Mouse (Mus musculus): ENCODE measurements around the gene Otx2. TPM values are rescaled to one million over a fixed set of nuclear protein-coding genes. Genes with fewer than 3 reads are reported as not detected.
"Not testable (repeated sequence)": the region's sequence is repeated elsewhere in the genome, so short reads cannot be mapped to it uniquely, and the experiment has no call there.

Gene Otx2
- polyA plus RNA-seq, 1 experiment from 2014 or later, result not detected

DNA sequence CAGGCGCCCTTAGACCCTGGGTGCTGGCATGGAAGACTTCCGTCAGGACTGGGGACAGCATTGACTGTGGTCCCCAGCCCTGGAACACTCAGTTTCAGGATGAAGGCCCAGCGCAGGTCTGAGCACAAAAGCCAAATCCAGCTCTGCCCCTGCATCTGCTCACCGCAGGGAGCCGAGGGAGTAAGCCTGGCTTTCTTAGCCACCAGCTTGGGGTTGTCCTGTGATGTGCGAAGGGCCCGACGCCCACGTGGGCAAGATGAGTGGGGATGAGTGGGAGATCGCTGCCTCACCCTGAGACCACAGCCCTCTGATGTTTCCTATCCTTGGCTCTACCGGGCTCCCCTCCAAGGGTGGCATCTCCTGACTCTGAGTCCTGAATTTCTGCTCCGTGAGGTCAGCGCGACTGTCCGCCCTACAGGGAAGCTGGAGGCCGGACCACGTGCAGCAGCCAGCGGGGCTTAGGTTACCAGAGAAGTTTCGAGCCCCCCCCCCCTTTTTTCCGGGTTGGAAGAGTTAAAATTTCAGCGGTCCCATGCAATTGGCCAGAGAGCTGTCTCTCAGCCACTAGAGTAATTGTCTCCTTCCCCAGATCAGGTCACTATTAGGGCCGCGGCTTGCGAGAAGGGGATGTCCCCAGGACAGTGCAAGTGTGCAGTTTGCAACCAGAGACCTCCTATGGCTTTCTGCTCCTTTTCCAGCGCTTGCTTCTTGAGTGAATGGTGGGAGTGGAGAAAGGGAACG, 22.0 kb downstream of the Otx2 start:
- H3K4me3 ChIP-seq (replicated peaks), result no peak overlapping the region
- no peak overlapping the region for H3K27ac ChIP-seq (replicated peaks)
- no peak overlapping the region for H3K9ac ChIP-seq
- H3K4me1 ChIP-seq (replicated peaks), result peaks cover 6% of the 10 kb centered on the region
- H3K9me3 ChIP-seq (replicated peaks), result no peaks in the 10 kb centered on the region
- peaks cover 59% of the 10 kb centered on the region for H3K27me3 ChIP-seq
- no peak overlapping the region for H3K4me2 ChIP-seq
- H3K36me3 ChIP-seq (replicated peaks), result no peaks in the 10 kb centered on the region
- no peak for ATAC-seq (ENCODE audit: insufficient read depth)
- WGBS (ENCODE audit: insufficient replicate concordance), result 7% methylated on average over 26 of the region's 26 CpGs

- H3K27ac ChIP-seq (replicated peaks), result no peak overlapping the region
- WGBS (ENCODE audit: insufficient replicate concordance), result 75% methylated on average over 12 of the region's 12 CpGs
- H3K36me3 ChIP-seq (replicated peaks), result no peaks in the 10 kb centered on the region
- H3K4me3 ChIP-seq (replicated peaks), result no peak overlapping the region
- H3K4me1 ChIP-seq (replicated peaks), result no peaks in the 10 kb centered on the region
- ATAC-seq (ENCODE audit: insufficient read depth), result no peak
- no peak overlapping the region for H3K9ac ChIP-seq
- no peaks in the 10 kb centered on the region; the same call in 1 of the 2 replicates for H3K27me3 ChIP-seq
- no peaks in the 10 kb centered on the region for H3K9me3 ChIP-seq (replicated peaks)
- H3K4me2 ChIP-seq, result no peak overlapping the region
These were observed 31.9 kb downstream of the Otx2 start for GRCm38 (mm10) chr14:48641462-48642395.

DNA sequence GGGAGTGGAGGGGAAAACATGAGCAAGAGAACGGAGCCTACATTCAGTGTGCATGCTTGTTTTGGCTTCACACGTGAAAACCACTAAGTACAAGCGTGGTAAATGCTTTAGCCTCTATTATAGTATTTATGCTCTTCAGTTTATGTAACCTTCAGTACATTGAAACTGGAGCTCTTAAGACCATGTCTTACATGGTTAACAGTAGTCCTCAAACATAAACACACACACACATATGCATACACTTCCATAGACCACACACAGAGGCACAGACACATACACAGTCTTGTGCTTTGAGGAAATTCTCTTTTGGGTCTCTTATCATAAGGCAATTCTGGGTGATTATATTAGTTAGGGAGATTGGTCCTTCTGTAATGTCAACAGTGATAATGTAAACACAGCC, 40.5 kb downstream of the Otx2 start:
- H3K9me3 ChIP-seq (replicated peaks), result no peaks in the 10 kb centered on the region
- H3K27me3 ChIP-seq, result no peaks in the 10 kb centered on the region
- H3K36me3 ChIP-seq (replicated peaks), result no peaks in the 10 kb centered on the region
- WGBS (ENCODE audit: insufficient replicate concordance), result 76% methylated on average over 3 of the region's 3 CpGs
- no peak for ATAC-seq (ENCODE audit: insufficient read depth)
- no peaks in the 10 kb centered on the region for H3K4me1 ChIP-seq (replicated peaks)
- no peak overlapping the region for H3K4me3 ChIP-seq (replicated peaks)
- no peak overlapping the region for H3K9ac ChIP-seq
- no peak overlapping the region for H3K27ac ChIP-seq (replicated peaks)
- H3K4me2 ChIP-seq, result no peak overlapping the region

- no peak overlapping the region for H3K9ac ChIP-seq
- H3K9me3 ChIP-seq (replicated peaks), result no peaks in the 10 kb centered on the region
- H3K36me3 ChIP-seq (replicated peaks), result no peaks in the 10 kb centered on the region
- H3K27me3 ChIP-seq, result no peaks in the 10 kb centered on the region
- H3K27ac ChIP-seq (replicated peaks), result no peak overlapping the region
- ATAC-seq (ENCODE audit: insufficient read depth), result no peak
- no peaks in the 10 kb centered on the region for H3K4me1 ChIP-seq (replicated peaks)
- no peak overlapping the region for H3K4me3 ChIP-seq (replicated peaks)
- WGBS (ENCODE audit: insufficient replicate concordance), result 67% methylated on average over 8 of the region's 8 CpGs
- no peak overlapping the region for H3K4me2 ChIP-seq
These were observed 41.3 kb downstream of the Otx2 start for GRCm38 (mm10) chr14:48632335-48632734.

DNA sequence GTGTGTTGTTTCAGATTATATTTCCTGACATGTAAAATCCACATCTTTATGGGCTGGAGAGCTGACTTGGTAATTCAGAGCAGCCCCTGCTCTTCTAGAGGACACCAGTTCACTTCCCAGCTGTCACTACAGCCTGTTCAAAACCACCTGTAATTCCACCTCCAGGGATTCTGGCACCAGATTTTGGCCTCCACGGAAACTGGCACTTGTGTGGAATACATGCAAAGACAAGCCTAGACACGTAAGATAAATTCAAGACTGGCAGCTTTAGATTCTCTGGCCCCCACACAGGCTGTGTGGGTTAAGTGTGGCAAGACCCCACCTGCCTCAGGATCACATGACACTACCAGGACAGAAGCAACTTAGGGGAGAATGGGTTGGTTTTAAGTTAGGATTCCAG, 42.1 kb downstream of the Otx2 start:
- Histone ChIP-seq H3K36me3 (replicated peaks) (no peaks in the 10 kb centered on the region), H3K27me3 (no peaks in the 10 kb centered on the region), H3K4me3 (replicated peaks) (no peak overlapping the region), H3K4me1 (replicated peaks) (no peaks in the 10 kb centered on the region), H3K27ac (replicated peaks) (no peak overlapping the region), H3K9ac (no peak overlapping the region), H3K4me2 (no peak overlapping the region), H3K9me3 (replicated peaks) (no peaks in the 10 kb centered on the region)
- ATAC-seq (ENCODE audit: insufficient read depth), result no peak
- WGBS (ENCODE audit: insufficient replicate concordance), result 71% methylated on average over 2 of the region's 2 CpGs

GRCm38 (mm10) chr14:48629404-48629803, 44.2 kb downstream of the Otx2 start:
- Histone ChIP-seq H3K4me1 (replicated peaks) (no peaks in the 10 kb centered on the region), H3K9me3 (replicated peaks) (no peaks in the 10 kb centered on the region), H3K27me3 (no peaks in the 10 kb centered on the region), H3K36me3 (replicated peaks) (no peaks in the 10 kb centered on the region), H3K27ac (replicated peaks) (no peak overlapping the region), H3K4me3 (replicated peaks) (no peak overlapping the region), H3K4me2 (no peak overlapping the region), H3K9ac (no peak overlapping the region)
- 69% methylated on average over 9 of the region's 9 CpGs for WGBS (ENCODE audit: insufficient replicate concordance)
- ATAC-seq (ENCODE audit: insufficient read depth), result no peak

GRCm38 (mm10) chr14:48626271-48626670, 47.3 kb downstream of the Otx2 start:
- Histone ChIP-seq H3K27ac (replicated peaks) (no peak overlapping the region), H3K4me1 (replicated peaks) (no peaks in the 10 kb centered on the region), H3K36me3 (replicated peaks) (no peaks in the 10 kb centered on the region), H3K27me3 (no peaks in the 10 kb centered on the region), H3K9me3 (replicated peaks) (no peaks in the 10 kb centered on the region), H3K9ac (no peak overlapping the region), H3K4me3 (replicated peaks) (no peak overlapping the region), H3K4me2 (no peak overlapping the region)
- no peak for ATAC-seq (ENCODE audit: insufficient read depth)
- 57% methylated on average over 4 of the region's 4 CpGs for WGBS (ENCODE audit: insufficient replicate concordance)

DNA sequence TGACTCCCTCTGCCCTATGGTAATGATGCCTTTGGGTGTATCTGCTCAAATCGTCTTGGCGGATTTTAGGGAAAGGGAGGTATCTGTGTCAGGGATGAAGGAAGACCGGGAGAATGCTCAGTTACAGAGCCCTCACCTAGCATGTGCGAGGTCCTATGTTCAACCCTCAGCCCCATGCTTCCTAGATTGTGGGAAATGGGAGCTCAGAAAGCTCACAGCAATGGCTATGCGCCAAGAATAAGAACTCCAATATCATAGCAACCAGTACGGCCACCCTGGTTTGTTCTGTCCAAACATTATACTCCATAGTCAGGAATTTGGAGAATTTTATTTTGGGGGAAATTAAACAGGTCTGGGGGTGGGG, 48.3 kb downstream of the Otx2 start:
- ATAC-seq (ENCODE audit: insufficient read depth), result no peak
- H3K4me1 ChIP-seq (replicated peaks), result no peaks in the 10 kb centered on the region
- no peak overlapping the region for H3K9ac ChIP-seq
- H3K27ac ChIP-seq (replicated peaks), result no peak overlapping the region
- no peaks in the 10 kb centered on the region for H3K36me3 ChIP-seq (replicated peaks)
- no peaks in the 10 kb centered on the region for H3K9me3 ChIP-seq (replicated peaks)
- no peak overlapping the region for H3K4me2 ChIP-seq
- WGBS (ENCODE audit: insufficient replicate concordance), result 65% methylated on average over 6 of the region's 6 CpGs
- no peak overlapping the region for H3K4me3 ChIP-seq (replicated peaks)
- H3K27me3 ChIP-seq, result no peaks in the 10 kb centered on the region

DNA sequence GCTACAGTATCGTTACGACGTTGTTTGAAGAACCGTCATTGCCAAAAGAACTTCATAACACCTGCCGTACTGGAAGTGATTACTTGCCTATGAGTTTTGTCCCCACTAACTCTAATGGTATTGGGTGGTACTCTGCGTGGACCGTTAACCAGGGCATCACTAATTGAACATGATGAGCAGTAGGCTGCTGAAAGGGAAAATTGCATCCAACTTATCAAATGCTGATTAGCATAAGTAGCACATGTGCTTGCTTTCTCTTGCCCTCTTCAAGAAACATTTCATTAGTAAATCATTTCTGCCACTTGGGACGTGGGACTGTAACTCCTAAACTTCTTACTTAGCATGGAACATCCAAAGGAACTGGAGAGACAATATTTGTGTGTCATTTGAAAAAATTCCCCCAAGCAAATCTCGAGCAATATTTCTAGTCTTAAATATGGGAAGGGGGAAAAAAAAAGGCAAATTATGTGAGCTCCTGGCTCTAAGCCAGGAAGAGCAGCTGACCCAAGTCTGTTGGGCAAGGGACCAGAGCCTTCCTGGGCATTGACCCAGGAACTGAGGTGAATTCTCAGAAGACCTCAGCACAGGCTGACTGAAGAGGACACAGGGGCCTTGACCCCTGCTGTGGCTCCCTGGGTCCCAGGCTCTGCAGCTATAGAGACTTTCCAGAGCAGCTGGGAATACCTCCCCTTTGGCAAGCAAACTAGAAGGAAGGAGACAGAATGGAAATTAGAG, 48.9 kb downstream of the Otx2 start:
- Histone ChIP-seq H3K27me3 (no peaks in the 10 kb centered on the region), H3K36me3 (replicated peaks) (no peaks in the 10 kb centered on the region), H3K9ac (no peak overlapping the region), H3K4me2 (no peak overlapping the region), H3K4me3 (replicated peaks) (no peak overlapping the region), H3K4me1 (replicated peaks) (no peaks in the 10 kb centered on the region), H3K9me3 (replicated peaks) (no peaks in the 10 kb centered on the region), H3K27ac (replicated peaks) (no peak overlapping the region)
- 63% methylated on average over 9 of the region's 9 CpGs for WGBS (ENCODE audit: insufficient replicate concordance)
- no peak for ATAC-seq (ENCODE audit: insufficient read depth)

- not testable (repeated sequence) for H3K36me3 ChIP-seq (replicated peaks); H3K4me1 ChIP-seq (replicated peaks); H3K27me3 ChIP-seq; H3K27ac ChIP-seq (replicated peaks); H3K9me3 ChIP-seq (replicated peaks); H3K4me2 ChIP-seq; ATAC-seq (ENCODE audit: insufficient read depth); H3K4me3 ChIP-seq (replicated peaks); H3K9ac ChIP-seq
- WGBS (ENCODE audit: insufficient replicate concordance), result 24% methylated on average over 9 of the region's 9 CpGs
These were observed 50.9 kb downstream of the Otx2 start for GRCm38 (mm10) chr14:48622726-48623125.

- no peak for ATAC-seq (ENCODE audit: insufficient read depth)
- WGBS (ENCODE audit: insufficient replicate concordance), result 57% methylated on average over 5 of the region's 5 CpGs
- no peak overlapping the region for H3K27ac ChIP-seq (replicated peaks)
- H3K4me1 ChIP-seq (replicated peaks), result no peaks in the 10 kb centered on the region
- no peak overlapping the region for H3K4me2 ChIP-seq
- no peak overlapping the region for H3K9ac ChIP-seq
- H3K9me3 ChIP-seq (replicated peaks), result no peaks in the 10 kb centered on the region
- H3K27me3 ChIP-seq, result no peaks in the 10 kb centered on the region
- H3K36me3 ChIP-seq (replicated peaks), result no peaks in the 10 kb centered on the region
- H3K4me3 ChIP-seq (replicated peaks), result no peak overlapping the region
These were observed 57.3 kb downstream of the Otx2 start for GRCm38 (mm10) chr14:48616361-48616760.
